Mouse (Mus musculus): ENCODE measurements at regions not wholly inside any gene's neighbourhood (a gene's known extent, or its start where the extent isn't known, plus 50 kb on each side); places are given as distances from the start of the nearest gene placed in this dataset.

- no peak for ATAC-seq (ENCODE audit: low TSS enrichment)
Observed at GRCm38 (mm10) chr3:4971496-4971895, 779.1 kb upstream of the Gm8797 start.

- no peak for ATAC-seq (ENCODE audit: low TSS enrichment)
Observed at GRCm38 (mm10) chr3:4973278-4973677, 777.3 kb upstream of the Gm8797 start.

GRCm38 (mm10) chr3:4973764-4974163 lies 776.8 kb upstream of the Gm8797 start:
- no peak for ATAC-seq (ENCODE audit: low TSS enrichment)

GRCm38 (mm10) chr3:4974659-4975058 lies 775.9 kb upstream of the Gm8797 start:
- ATAC-seq (ENCODE audit: low TSS enrichment): no peak

GRCm38 (mm10) chr3:4976344-4976743 lies 774.3 kb upstream of the Gm8797 start:
- no peak for ATAC-seq (ENCODE audit: low TSS enrichment)

- no peak for ATAC-seq (ENCODE audit: low TSS enrichment)
Observed at GRCm38 (mm10) chr3:5017742-5018141, 732.9 kb upstream of the Gm8797 start.
